Mouse (Mus musculus): ENCODE data around the gene Cmtr2. TPM values are rescaled to one million over a fixed set of nuclear protein-coding genes. Genes with fewer than 3 reads are reported as not detected.

Cmtr2 gene
- polyA plus RNA-seq, 1 experiment from 2014 or later = 8.2 TPM

- H3K4me2 ChIP-seq = no peak overlapping the region
- H3K9ac ChIP-seq (ENCODE audit: low read depth, low read length) = no peak overlapping the region
- no peaks in the 10 kb centered on the region for H3K27me3 ChIP-seq (replicated peaks; ENCODE audit: control insufficient read depth, insufficient read depth, low read length)
- no peak overlapping the region for H3K27ac ChIP-seq (ENCODE audit: low read depth, low read length)
- WGBS = 94% methylated on average over 14 of the region's 14 CpGs
- ATAC-seq (replicated peaks; ENCODE audit: low FRiP score) (no peak), DNase-seq (ENCODE audit: low spot score) (no peak)
- no peaks in the 10 kb centered on the region; the same call in 1 of the 2 replicates for H3K9me3 ChIP-seq (ENCODE audit: control insufficient read depth, low read length)
- no peaks in the 10 kb centered on the region for H3K4me1 ChIP-seq (replicated peaks; ENCODE audit: control insufficient read depth, insufficient read depth, low read length)
- peaks cover 25% of the 10 kb centered on the region for H3K36me3 ChIP-seq (ENCODE audit: control insufficient read depth, insufficient read depth, low read length)
- H3K4me3 ChIP-seq (ENCODE audit: low read depth, low read length) = no peak overlapping the region
These were observed 5.5 kb downstream of the Cmtr2 start for GRCm38 (mm10) chr8:110220936-110221335.

- DNase-seq (ENCODE audit: low spot score) (no peak), ATAC-seq (replicated peaks; ENCODE audit: low FRiP score) (no peak)
- Histone ChIP-seq H3K4me3 (ENCODE audit: low read depth, low read length) (no peak overlapping the region), H3K9me3 (ENCODE audit: control insufficient read depth, low read length) (no peaks in the 10 kb centered on the region), H3K4me1 (replicated peaks; ENCODE audit: control insufficient read depth, insufficient read depth, low read length) (no peaks in the 10 kb centered on the region), H3K4me2 (no peak overlapping the region), H3K27me3 (replicated peaks; ENCODE audit: control insufficient read depth, insufficient read depth, low read length) (no peaks in the 10 kb centered on the region), H3K27ac (ENCODE audit: low read depth, low read length) (no peak overlapping the region), H3K36me3 (ENCODE audit: control insufficient read depth, insufficient read depth, low read length) (no peaks in the 10 kb centered on the region), H3K9ac (ENCODE audit: low read depth, low read length) (no peak overlapping the region)
- 75% methylated on average over 6 of the region's 6 CpGs for WGBS
These were observed 15.3 kb downstream of the Cmtr2 start for GRCm38 (mm10) chr8:110230803-110231202.

- H3K36me3 ChIP-seq (ENCODE audit: control insufficient read depth, insufficient read depth, low read length) = no peaks in the 10 kb centered on the region
- no peaks in the 10 kb centered on the region for H3K27me3 ChIP-seq (replicated peaks; ENCODE audit: control insufficient read depth, insufficient read depth, low read length)
- no peaks in the 10 kb centered on the region for H3K9me3 ChIP-seq (ENCODE audit: control insufficient read depth, low read length)
- WGBS = 54% methylated on average over 7 of the region's 7 CpGs
- H3K4me2 ChIP-seq = no peak overlapping the region
- H3K9ac ChIP-seq (ENCODE audit: low read depth, low read length) = no peak overlapping the region
- DNase-seq (ENCODE audit: low spot score) (no peak), ATAC-seq (replicated peaks; ENCODE audit: low FRiP score) (no peak)
- H3K4me1 ChIP-seq (replicated peaks; ENCODE audit: control insufficient read depth, insufficient read depth, low read length) = no peaks in the 10 kb centered on the region
- no peak overlapping the region for H3K27ac ChIP-seq (ENCODE audit: low read depth, low read length)
- H3K4me3 ChIP-seq (ENCODE audit: low read depth, low read length) = no peak overlapping the region
These were observed 27.1 kb downstream of the Cmtr2 start for GRCm38 (mm10) chr8:110242278-110243177.

GRCm38 (mm10) chr8:110244566-110244965 lies 29.1 kb downstream of the Cmtr2 start:
- Histone ChIP-seq H3K4me2 (no peak overlapping the region), H3K36me3 (ENCODE audit: control insufficient read depth, insufficient read depth, low read length) (no peaks in the 10 kb centered on the region), H3K27ac (ENCODE audit: low read depth, low read length) (no peak overlapping the region), H3K9me3 (ENCODE audit: control insufficient read depth, low read length) (no peaks in the 10 kb centered on the region), H3K4me3 (ENCODE audit: low read depth, low read length) (no peak overlapping the region), H3K4me1 (replicated peaks; ENCODE audit: control insufficient read depth, insufficient read depth, low read length) (no peaks in the 10 kb centered on the region), H3K27me3 (replicated peaks; ENCODE audit: control insufficient read depth, insufficient read depth, low read length) (no peaks in the 10 kb centered on the region), H3K9ac (ENCODE audit: low read depth, low read length) (no peak overlapping the region)
- ATAC-seq (replicated peaks; ENCODE audit: low FRiP score) = no peak
- WGBS = 39% methylated on average over 2 of the region's 2 CpGs
- DNase-seq (ENCODE audit: low spot score) = no peak

- no peaks in the 10 kb centered on the region for H3K36me3 ChIP-seq (ENCODE audit: control insufficient read depth, insufficient read depth, low read length)
- H3K4me2 ChIP-seq = no peak overlapping the region
- H3K27ac ChIP-seq (ENCODE audit: low read depth, low read length) = no peak overlapping the region
- no peak for ATAC-seq (replicated peaks; ENCODE audit: low FRiP score)
- no peaks in the 10 kb centered on the region for H3K9me3 ChIP-seq (ENCODE audit: control insufficient read depth, low read length)
- no peak overlapping the region for H3K9ac ChIP-seq (ENCODE audit: low read depth, low read length)
- no peaks in the 10 kb centered on the region for H3K27me3 ChIP-seq (replicated peaks; ENCODE audit: control insufficient read depth, insufficient read depth, low read length)
- no peaks in the 10 kb centered on the region for H3K4me1 ChIP-seq (replicated peaks; ENCODE audit: control insufficient read depth, insufficient read depth, low read length)
- 71% methylated on average over 6 of the region's 6 CpGs for WGBS
- no peak for DNase-seq (ENCODE audit: low spot score)
- H3K4me3 ChIP-seq (ENCODE audit: low read depth, low read length) = no peak overlapping the region
These were observed 31.8 kb downstream of the Cmtr2 start for GRCm38 (mm10) chr8:110247238-110247637.

GRCm38 (mm10) chr8:110253986-110254385 lies 38.5 kb downstream of the Cmtr2 start:
- ATAC-seq (replicated peaks; ENCODE audit: low FRiP score) (no peak), DNase-seq (ENCODE audit: low spot score) (no peak)
- 48% methylated on average over 4 of the region's 4 CpGs for WGBS
- Histone ChIP-seq H3K36me3 (ENCODE audit: control insufficient read depth, insufficient read depth, low read length) (no peaks in the 10 kb centered on the region), H3K4me3 (ENCODE audit: low read depth, low read length) (no peak overlapping the region), H3K9me3 (ENCODE audit: control insufficient read depth, low read length) (no peaks in the 10 kb centered on the region), H3K9ac (ENCODE audit: low read depth, low read length) (no peak overlapping the region), H3K4me1 (replicated peaks; ENCODE audit: control insufficient read depth, insufficient read depth, low read length) (no peaks in the 10 kb centered on the region), H3K27ac (ENCODE audit: low read depth, low read length) (no peak overlapping the region), H3K27me3 (replicated peaks; ENCODE audit: control insufficient read depth, insufficient read depth, low read length) (no peaks in the 10 kb centered on the region), H3K4me2 (no peak overlapping the region)

GRCm38 (mm10) chr8:110265796-110266305 lies 50.4 kb downstream of the Cmtr2 start:
- no peak for DNase-seq (ENCODE audit: low spot score)
- H3K36me3 ChIP-seq (ENCODE audit: control insufficient read depth, insufficient read depth, low read length) = no peaks in the 10 kb centered on the region
- no peak overlapping the region for H3K27ac ChIP-seq (ENCODE audit: low read depth, low read length)
- no peak overlapping the region for H3K4me3 ChIP-seq (ENCODE audit: low read depth, low read length)
- no peaks in the 10 kb centered on the region for H3K27me3 ChIP-seq (replicated peaks; ENCODE audit: control insufficient read depth, insufficient read depth, low read length)
- WGBS = 50% methylated on average over 11 of the region's 11 CpGs
- no peak overlapping the region for H3K9ac ChIP-seq (ENCODE audit: low read depth, low read length)
- no peak overlapping the region for H3K4me2 ChIP-seq
- no peaks in the 10 kb centered on the region for H3K9me3 ChIP-seq (ENCODE audit: control insufficient read depth, low read length)
- peak; percentile 34; the same call in 1 of the 2 replicates for ATAC-seq (replicated peaks; ENCODE audit: low FRiP score)
- no peaks in the 10 kb centered on the region for H3K4me1 ChIP-seq (replicated peaks; ENCODE audit: control insufficient read depth, insufficient read depth, low read length)

- 1% methylated on average over 15 of the region's 15 CpGs for WGBS
- Histone ChIP-seq H3K4me3 (ENCODE audit: low read depth, low read length) (peak within 1 kb of the TSS; percentile 18; the same call in 1 of the 2 replicates), H3K4me1 (replicated peaks; ENCODE audit: control insufficient read depth, insufficient read depth, low read length) (no peaks in the 10 kb centered on the region), H3K27ac (ENCODE audit: low read depth, low read length) (no peak within 1 kb of the TSS), H3K9ac (ENCODE audit: low read depth, low read length) (no peak within 1 kb of the TSS), H3K4me2 (peak within 1 kb of the TSS; percentile 63), H3K9me3 (ENCODE audit: control insufficient read depth, low read length) (no peaks in the 10 kb centered on the region), H3K36me3 (ENCODE audit: control insufficient read depth, insufficient read depth, low read length) (no peaks in the 10 kb centered on the region), H3K27me3 (replicated peaks; ENCODE audit: control insufficient read depth, insufficient read depth, low read length) (no peaks in the 10 kb centered on the region)
- peak; percentile 78 for DNase-seq (ENCODE audit: low spot score)
- peak; percentile 57 for ATAC-seq (replicated peaks; ENCODE audit: low FRiP score)
These were observed 51.3 kb downstream of the Cmtr2 start, which contains the start of gene Hydin for GRCm38 (mm10) chr8:110266741-110267140. Hydin (plus strand) TSS chr8:110266977.
